Mouse (Mus musculus): ENCODE measurements around the gene Nol6. TPM values are rescaled to one million over a fixed set of nuclear protein-coding genes. Genes with fewer than 3 reads are reported as not detected.

The Nol6 gene
- polyA plus RNA-seq, 1 experiment from 2014 or later = 31.0 TPM

DNA sequence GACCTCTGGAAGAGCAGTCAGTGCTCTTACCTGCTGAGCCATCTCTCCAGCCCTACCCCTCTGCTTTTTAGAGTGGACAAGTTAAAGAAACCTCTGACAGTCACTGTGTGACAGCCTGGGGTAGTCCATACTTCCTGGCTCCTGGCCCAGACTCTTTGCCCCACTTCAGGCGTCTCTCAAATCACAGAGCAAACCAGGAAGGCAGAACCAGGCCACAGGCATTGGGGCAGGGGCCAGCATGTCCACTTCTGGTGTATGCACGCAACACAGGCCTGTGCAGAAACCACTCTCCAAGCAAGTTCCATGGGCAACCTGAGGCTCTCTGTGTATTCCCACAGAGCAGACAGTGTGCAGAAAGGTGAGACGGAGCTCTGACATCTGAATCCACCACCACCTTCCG, 59.1 kb downstream of the Nol6 start:
- Histone ChIP-seq H3K27me3 (no peaks in the 10 kb centered on the region), H3K9ac (no peak overlapping the region), H3K27ac (no peak overlapping the region), H3K4me3 (no peak overlapping the region), H3K4me1 (replicated peaks) (no peaks in the 10 kb centered on the region), H3K36me3 (no peaks in the 10 kb centered on the region), H3K4me2 (no peak overlapping the region), H3K9me3 (no peaks in the 10 kb centered on the region)
- WGBS = 89% methylated on average over 4 of the region's 4 CpGs
- ATAC-seq (ENCODE audit: low FRiP score) = no peak

Other genes with a start within 250 kb of the Nol6 start
- gene Spink4, start 204.4 kb downstream of the Nol6 start, polyA plus RNA-seq (2015; fragmentation: Nextera tagmentation; extraction: Ambion mirVana) = not detected in 2 replicates
- 201 and 205 TPM in 2 replicates for gene Bag1, start 176.2 kb downstream of the Nol6 start, polyA plus RNA-seq (2015; fragmentation: Nextera tagmentation; extraction: Ambion mirVana)
- 174 and 178 TPM in 2 replicates for gene Chmp5, start 176.0 kb downstream of the Nol6 start, polyA plus RNA-seq (2015; fragmentation: Nextera tagmentation; extraction: Ambion mirVana)
- gene Nfx1, start 153.5 kb downstream of the Nol6 start, polyA plus RNA-seq (2015; fragmentation: Nextera tagmentation; extraction: Ambion mirVana) = 107 and 110 TPM in 2 replicates
- gene Aqp7, start 76.3 kb downstream of the Nol6 start, polyA plus RNA-seq (2015; fragmentation: Nextera tagmentation; extraction: Ambion mirVana) = not detected in 2 replicates
- gene Aqp3, start 26.3 kb downstream of the Nol6 start, polyA plus RNA-seq (2015; fragmentation: Nextera tagmentation; extraction: Ambion mirVana) = 0.18 TPM in 1 of 2 replicates, not detected in the other
- 71.3 and 79.8 TPM in 2 replicates for gene Ube2r2, start 11.3 kb upstream of the Nol6 start, polyA plus RNA-seq (2015; fragmentation: Nextera tagmentation; extraction: Ambion mirVana)
- gene Ubap2, start 150.7 kb upstream of the Nol6 start, polyA plus RNA-seq (2015; fragmentation: Nextera tagmentation; extraction: Ambion mirVana) = 51.1 and 53.1 TPM in 2 replicates
- gene Dcaf12, start 190.4 kb upstream of the Nol6 start, polyA plus RNA-seq (2015; fragmentation: Nextera tagmentation; extraction: Ambion mirVana) = 81.7 and 82.6 TPM in 2 replicates
- 70.4 and 71.8 TPM in 2 replicates for gene Ubap1, start 224.5 kb upstream of the Nol6 start, polyA plus RNA-seq (2015; fragmentation: Nextera tagmentation; extraction: Ambion mirVana)

Data from hindbrain, embryonic 13.5 days (tissue).